Mouse (Mus musculus) liver, embryonic 16.5 days (tissue): ENCODE measurements around the gene Dennd6a. TPM values are rescaled to one million over a fixed set of nuclear protein-coding genes. Genes with fewer than 3 reads are reported as not detected.

Experiments
- ATAC-seq: fragments of 200-750 bp; cut with Nextera tagmentation; 2 replicates; pipeline ENCODE4 v1.8.0; 2017; ENCODE audit warnings: low read depth, mild to moderate bottlenecking, moderate number of reproducible peaks, moderate library complexity
- H3K27ac ChIP-seq: fragments of 300-500 bp; sonication (generic); 2 replicates; pipeline ENCODE4 v1.5.1; 2014; ENCODE audit warnings: mild to moderate bottlenecking, low read length
- H3K27me3 ChIP-seq: fragments of 300-500 bp; sonication (generic); 2 replicates; pipeline ENCODE4 v1.6.1; 2014; ENCODE audit warnings: low read depth, low read length, mixed read lengths; ENCODE audit not compliant: control insufficient read depth, insufficient read depth
- H3K36me3 ChIP-seq: fragments of 300-500 bp; sonication (generic); 2 replicates; pipeline ENCODE4 v1.6.1; 2014; ENCODE audit warnings: mild to moderate bottlenecking; ENCODE audit not compliant: control insufficient read depth, insufficient read depth
- H3K4me1 ChIP-seq: fragments of 300-500 bp; sonication (generic); 2 replicates; pipeline ENCODE4 v1.6.1; 2014; ENCODE audit warnings: low read depth, low read length, mixed read lengths; ENCODE audit not compliant: control insufficient read depth
- H3K4me2 ChIP-seq: fragments of 300-500 bp; sonication (generic); 2 replicates; pipeline ENCODE4 v1.6.1; 2014; ENCODE audit warnings: low read depth, low read length, mixed read lengths
- H3K4me3 ChIP-seq: fragments of 300-500 bp; sonication (generic); 2 replicates; pipeline ENCODE4 v1.5.1; 2014; ENCODE audit warnings: low read depth, mild to moderate bottlenecking, low read length
- H3K9ac ChIP-seq: fragments of 300-500 bp; sonication (generic); 2 replicates; pipeline ENCODE4 v1.6.1; 2014; ENCODE audit warnings: low read depth, low read length
- H3K9me3 ChIP-seq: fragments of 300-500 bp; sonication (generic); replicated peaks from 2 replicates; pipeline ENCODE4 v1.6.1; 2016; ENCODE audit warnings: low read length; ENCODE audit not compliant: control insufficient read depth
- WGBS: fragments of 180-500 bp; shearing (Covaris S2); extraction: QIAGEN DNeasy Blood & Tissue Kit; methylation state at CpG from one replicate; pipeline ENCODE4 v1.1.7; 2014; ENCODE audit not compliant: insufficient replicate concordance; 5-methylcytosine and 5-hydroxymethylcytosine counted together
- polyA plus RNA-seq: library from polyadenylated mRNA; unstranded; fragments of >200 nt; fragmentation: Nextera tagmentation; extraction: Ambion mirVana; gene quantifications from 2 replicates; pipeline ENCODE4 v1.2.1, GENCODE M21; 2015

The Dennd6a gene
- polyA plus RNA-seq, 1 experiment from 2014 or later: 9.2 TPM

DNA sequence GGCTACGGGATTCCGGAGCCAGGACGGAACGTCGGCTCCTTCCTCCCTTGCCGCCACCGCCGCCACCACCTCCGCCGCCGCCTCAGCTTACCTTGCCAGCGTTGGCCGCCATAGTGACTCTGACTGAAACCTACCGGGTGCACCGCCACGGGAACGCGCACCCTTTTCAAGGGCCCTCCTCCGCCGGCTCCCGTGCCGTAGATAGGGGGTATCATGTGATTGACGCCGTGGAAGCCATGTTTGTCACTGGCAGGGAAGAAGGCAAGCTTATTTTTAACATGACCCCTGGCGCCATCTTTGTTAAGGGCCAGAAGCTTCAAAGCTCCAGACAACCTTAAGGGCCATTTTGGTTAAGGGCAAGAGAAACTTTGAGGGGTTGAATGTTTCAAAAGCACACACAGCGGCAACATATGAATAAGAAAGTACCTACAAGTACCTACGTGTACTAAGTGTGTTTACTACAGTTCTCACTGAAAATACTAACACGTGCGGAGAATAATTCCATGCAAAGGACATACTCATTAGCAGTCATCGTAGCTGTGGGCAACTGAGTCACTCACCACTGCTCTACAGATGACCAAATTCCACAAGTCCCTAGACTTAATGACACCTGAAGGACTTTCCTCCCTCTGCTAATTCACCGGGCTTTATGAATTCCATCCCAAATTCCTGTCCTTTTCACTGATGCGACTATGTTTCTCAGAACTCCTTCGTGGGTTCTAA is 38.7 kb upstream of the Dennd6a start, which contains the start of gene Slmap:
Gene Slmap (minus strand): TSS at position 175 of the 723 bp plus-strand sequence.
- WGBS: 11% methylated on average over 32 of the region's 33 CpGs
- Histone ChIP-seq H3K36me3 (no peaks in the 10 kb centered on the region), H3K4me3 (peak within 1 kb of the TSS; percentile 98), H3K4me2 (peak within 1 kb of the TSS; percentile 96), H3K9me3 (no peaks in the 10 kb centered on the region), H3K4me1 (peaks cover 21% of the 10 kb centered on the region), H3K27me3 (no peaks in the 10 kb centered on the region), H3K27ac (peak within 1 kb of the TSS; percentile 89), H3K9ac (peak within 1 kb of the TSS; percentile 98)
- peak; percentile 93 for ATAC-seq

DNA sequence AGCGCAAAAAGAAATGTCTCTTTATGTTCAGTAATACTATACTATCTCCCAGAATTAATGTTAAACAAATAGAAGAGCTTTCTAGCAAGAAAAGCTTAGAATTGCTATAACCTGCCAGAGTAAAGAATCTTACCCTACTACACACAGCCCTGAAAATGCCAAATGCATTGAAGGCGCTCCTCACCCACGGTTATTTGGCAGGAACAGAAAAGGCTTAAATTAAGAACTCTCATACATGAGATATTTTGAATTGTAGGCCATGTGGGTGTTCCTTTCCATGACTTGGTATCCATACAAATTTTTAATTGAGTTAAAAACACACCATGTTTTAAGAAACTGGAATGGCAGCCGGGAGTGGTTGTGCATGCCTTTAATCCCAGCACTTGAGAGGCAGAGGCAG is 34.4 kb upstream of the Dennd6a start:
- H3K9ac ChIP-seq: no peak overlapping the region
- H3K36me3 ChIP-seq: no peaks in the 10 kb centered on the region
- peaks cover 4% of the 10 kb centered on the region; the same call in 1 of the 2 replicates for H3K4me1 ChIP-seq
- ATAC-seq: no peak
- no peaks in the 10 kb centered on the region for H3K27me3 ChIP-seq
- no peak overlapping the region for H3K4me3 ChIP-seq
- no peak overlapping the region for H3K27ac ChIP-seq
- WGBS: 80% methylated on average over 4 of the region's 4 CpGs
- H3K4me2 ChIP-seq: no peak overlapping the region
- H3K9me3 ChIP-seq: no peaks in the 10 kb centered on the region

DNA sequence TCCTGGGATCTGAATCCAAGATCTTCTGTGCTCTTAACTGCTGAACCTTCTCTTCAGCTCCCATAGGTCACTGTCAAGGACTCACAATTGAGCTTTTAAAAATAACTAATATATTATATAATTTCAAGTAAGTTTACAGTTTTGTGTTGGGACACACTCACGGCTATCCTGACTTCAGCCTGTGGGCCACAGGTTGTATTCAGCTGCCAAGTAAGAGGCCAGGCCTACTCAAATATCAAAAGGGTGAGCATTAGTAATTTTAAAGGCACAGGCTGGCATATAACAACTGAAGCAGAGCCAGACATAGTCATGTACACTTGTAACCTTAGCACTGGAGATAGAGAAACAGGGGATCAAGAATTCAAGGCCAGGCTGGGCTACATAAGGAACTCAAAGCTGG is 33.1 kb upstream of the Dennd6a start:
- Histone ChIP-seq H3K9me3 (no peaks in the 10 kb centered on the region), H3K9ac (no peak overlapping the region), H3K27ac (no peak overlapping the region), H3K27me3 (no peaks in the 10 kb centered on the region), H3K4me2 (no peak overlapping the region), H3K4me3 (no peak overlapping the region), H3K4me1 (no peaks in the 10 kb centered on the region), H3K36me3 (no peaks in the 10 kb centered on the region)
- WGBS: 64% methylated on average over 1 of the region's 1 CpGs
- no peak for ATAC-seq

DNA sequence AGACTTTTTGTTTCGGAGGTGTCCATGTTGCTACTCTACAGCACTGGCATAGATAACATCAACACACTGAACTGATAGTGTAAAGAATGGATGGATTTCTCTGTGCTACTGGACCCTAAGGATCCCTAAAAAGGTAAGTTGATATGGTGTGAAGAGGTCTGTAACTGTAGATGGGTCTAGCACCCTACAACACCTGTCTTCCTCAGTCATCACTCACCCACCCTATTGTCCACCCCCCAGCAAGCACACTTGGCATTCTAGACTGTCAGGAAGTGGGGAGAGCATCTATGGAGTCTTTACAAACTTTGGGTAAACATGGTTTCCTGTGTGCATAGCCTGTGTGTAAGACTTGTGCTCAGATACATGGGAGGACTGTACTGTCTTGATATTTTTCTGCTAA is 31.5 kb upstream of the Dennd6a start:
- H3K27ac ChIP-seq: no peak overlapping the region
- H3K36me3 ChIP-seq: no peaks in the 10 kb centered on the region
- WGBS: 69% methylated on average over 1 of the region's 1 CpGs
- H3K4me2 ChIP-seq: no peak overlapping the region
- no peak for ATAC-seq
- no peaks in the 10 kb centered on the region for H3K27me3 ChIP-seq
- H3K4me3 ChIP-seq: no peak overlapping the region
- H3K9me3 ChIP-seq: no peaks in the 10 kb centered on the region
- no peaks in the 10 kb centered on the region for H3K4me1 ChIP-seq
- H3K9ac ChIP-seq: no peak overlapping the region

DNA sequence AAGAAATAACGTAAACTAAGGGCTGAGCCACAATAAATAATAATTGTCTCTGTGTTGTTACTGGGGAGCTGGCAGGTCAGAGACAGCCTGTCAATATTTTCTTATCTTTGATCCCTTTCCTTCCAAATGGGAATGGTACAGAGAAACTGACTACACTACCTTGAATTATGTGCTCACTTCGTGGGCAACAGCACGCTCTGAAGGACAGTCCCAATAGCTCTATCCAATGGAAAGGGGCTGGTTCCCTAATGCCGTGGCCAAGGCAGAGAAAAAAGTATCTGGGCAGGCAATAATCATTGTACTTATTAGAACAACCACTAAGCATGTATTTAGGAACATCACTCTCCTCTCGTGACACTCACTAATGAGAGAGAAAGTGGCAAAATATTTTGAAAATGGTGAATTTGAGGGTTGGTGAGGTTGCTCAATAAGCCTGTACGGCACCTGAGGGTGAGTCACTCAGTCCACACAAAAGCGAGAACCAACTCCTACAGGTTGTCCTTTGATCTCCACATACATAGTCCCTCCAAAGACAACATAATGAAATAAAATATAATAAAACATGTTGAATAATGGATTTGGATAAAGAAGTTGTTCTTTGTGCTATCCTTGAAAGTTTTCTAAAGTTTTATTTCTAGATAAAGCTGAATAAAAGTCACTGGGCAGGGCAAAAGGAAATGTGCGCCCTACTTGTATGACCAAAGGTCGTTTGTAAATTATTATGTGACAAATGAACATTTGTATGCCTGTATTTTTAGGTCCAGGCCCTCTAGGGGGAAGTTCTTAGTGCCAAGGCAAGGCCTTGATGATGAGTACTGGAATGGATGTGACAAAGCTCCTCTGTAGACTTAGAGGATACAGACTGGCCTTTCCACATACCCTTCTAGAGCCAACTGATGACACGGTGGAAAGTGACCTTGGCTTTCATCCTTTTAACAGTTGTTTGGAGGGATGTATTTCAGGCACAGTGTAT is 25.9 kb upstream of the Dennd6a start:
- H3K36me3 ChIP-seq: no peaks in the 10 kb centered on the region
- no peaks in the 10 kb centered on the region for H3K4me1 ChIP-seq
- no peaks in the 10 kb centered on the region for H3K9me3 ChIP-seq
- 65% methylated on average over 10 of the region's 10 CpGs for WGBS
- no peak for ATAC-seq
- no peaks in the 10 kb centered on the region for H3K27me3 ChIP-seq
- H3K9ac ChIP-seq: no peak overlapping the region
- no peak overlapping the region for H3K4me2 ChIP-seq
- no peak overlapping the region for H3K27ac ChIP-seq
- H3K4me3 ChIP-seq: no peak overlapping the region

DNA sequence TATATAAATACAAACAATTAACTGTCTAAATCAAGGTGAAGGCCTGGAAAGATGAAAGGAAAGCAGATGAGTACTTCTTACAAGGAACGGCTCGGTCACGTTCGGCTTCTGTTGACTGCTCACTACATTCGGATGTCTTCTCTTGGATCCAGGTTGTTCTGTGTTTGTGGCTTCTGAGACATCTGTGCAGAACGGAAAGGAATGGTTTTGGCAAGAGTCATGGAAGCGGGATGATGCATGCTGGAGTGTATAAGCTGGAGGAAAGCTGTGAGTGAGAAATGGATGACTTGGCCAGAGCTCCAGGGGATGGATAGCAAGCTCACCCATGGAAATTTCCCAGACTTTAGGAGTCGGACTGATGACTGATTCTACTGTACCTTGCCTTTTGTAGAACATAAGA is 22.9 kb upstream of the Dennd6a start:
- no peak for ATAC-seq
- Histone ChIP-seq H3K36me3 (no peaks in the 10 kb centered on the region), H3K4me2 (no peak overlapping the region), H3K4me3 (no peak overlapping the region), H3K9ac (no peak overlapping the region), H3K27me3 (no peaks in the 10 kb centered on the region), H3K4me1 (no peaks in the 10 kb centered on the region), H3K27ac (no peak overlapping the region), H3K9me3 (no peaks in the 10 kb centered on the region)
- 81% methylated on average over 8 of the region's 8 CpGs for WGBS

DNA sequence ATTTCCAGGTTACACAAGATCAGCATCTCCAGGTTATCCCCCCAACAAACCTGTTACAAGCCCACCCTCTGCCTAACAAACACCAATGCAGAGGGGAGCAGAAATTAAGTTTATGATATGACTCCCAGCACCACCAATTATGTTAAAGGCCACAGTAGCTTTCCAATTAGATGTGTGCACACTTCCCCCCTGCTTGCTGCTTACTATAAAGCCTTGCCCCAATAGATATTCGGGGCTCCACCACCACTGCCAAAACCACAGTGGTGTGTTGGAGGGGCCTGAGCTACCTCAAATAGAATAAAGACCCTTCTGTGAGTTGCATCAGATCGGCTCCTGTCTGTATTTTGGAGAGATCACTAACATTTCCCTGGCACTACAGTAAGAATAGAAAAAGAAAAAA is 21.2 kb upstream of the Dennd6a start:
- Histone ChIP-seq H3K4me2 (no peak overlapping the region), H3K27me3 (no peaks in the 10 kb centered on the region)
- WGBS: 34% methylated on average over 2 of the region's 2 CpGs

DNA sequence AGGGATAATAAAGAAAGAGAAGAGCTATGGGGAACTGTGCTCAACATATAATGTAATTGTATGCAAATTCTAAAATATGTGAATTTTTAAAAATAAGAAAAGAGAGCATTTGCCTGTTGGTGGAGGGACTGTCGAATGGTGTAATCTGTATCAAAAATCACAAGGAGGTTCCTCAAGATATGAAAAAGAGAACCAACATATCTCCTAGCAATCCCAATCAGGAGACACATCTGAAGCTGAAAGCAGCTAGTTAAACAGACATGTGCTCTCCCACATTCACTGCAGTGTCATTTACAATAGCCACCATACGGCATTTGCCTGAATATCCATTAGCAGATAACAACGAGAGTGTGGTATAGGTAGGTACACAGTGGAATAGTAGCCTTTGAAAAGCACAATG is 20.8 kb upstream of the Dennd6a start:
- Histone ChIP-seq H3K27me3 (no peaks in the 10 kb centered on the region), H3K9ac (no peak overlapping the region), H3K4me1 (no peaks in the 10 kb centered on the region), H3K9me3 (no peaks in the 10 kb centered on the region), H3K4me3 (no peak overlapping the region), H3K27ac (no peak overlapping the region), H3K4me2 (no peak overlapping the region), H3K36me3 (no peaks in the 10 kb centered on the region)
- no peak for ATAC-seq
- 19% methylated on average over 3 of the region's 3 CpGs for WGBS

More for the DNA sequence above, 21.2 kb upstream of the Dennd6a start:
- Histone ChIP-seq H3K4me1 (no peaks in the 10 kb centered on the region), H3K9ac (no peak overlapping the region), H3K36me3 (no peaks in the 10 kb centered on the region), H3K9me3 (no peaks in the 10 kb centered on the region), H3K27ac (no peak overlapping the region), H3K4me3 (no peak overlapping the region)
- no peak for ATAC-seq

DNA sequence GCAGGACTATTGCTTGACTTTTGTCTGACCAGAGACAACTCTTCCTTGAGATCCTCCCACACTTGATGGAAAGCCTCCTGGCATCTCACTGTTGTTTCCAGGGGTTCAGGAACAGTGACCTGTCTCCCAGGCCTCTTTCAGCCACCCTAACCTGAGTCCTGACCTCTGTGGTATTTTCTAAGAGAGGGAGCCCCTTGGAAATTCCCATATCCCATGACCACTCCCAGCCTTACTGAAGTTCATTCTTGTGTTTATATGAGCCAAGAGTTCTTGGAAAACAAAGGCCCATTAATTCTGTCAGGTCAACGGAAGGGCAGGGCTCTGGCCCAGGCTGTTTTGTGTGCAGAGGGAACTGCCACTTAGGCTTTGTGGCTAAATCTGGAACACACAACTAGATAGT is 16.1 kb upstream of the Dennd6a start:
- Histone ChIP-seq H3K4me1 (no peaks in the 10 kb centered on the region), H3K27me3 (no peaks in the 10 kb centered on the region), H3K4me3 (no peak overlapping the region), H3K9ac (no peak overlapping the region), H3K4me2 (no peak overlapping the region), H3K9me3 (no peaks in the 10 kb centered on the region), H3K27ac (no peak overlapping the region), H3K36me3 (no peaks in the 10 kb centered on the region)
- no peak for ATAC-seq
- WGBS: 68% methylated on average over 1 of the region's 1 CpGs
